Mouse (Mus musculus) stomach, postnatal 0 days (tissue): Measurements from ENCODE around the gene Slc25a17.

Experiments
- CTCF ChIP-seq: IDR thresholded peaks from 2 replicates; pipeline ENCODE4 v1.5.1; 2016; ENCODE audit warnings: antibody characterized with exemption, low read depth, mild to moderate bottlenecking, moderate library complexity
- EP300 ChIP-seq: optimal IDR thresholded peaks from 2 replicates; pipeline ENCODE3; 2016; ENCODE audit warnings: antibody characterized with exemption

DNA sequence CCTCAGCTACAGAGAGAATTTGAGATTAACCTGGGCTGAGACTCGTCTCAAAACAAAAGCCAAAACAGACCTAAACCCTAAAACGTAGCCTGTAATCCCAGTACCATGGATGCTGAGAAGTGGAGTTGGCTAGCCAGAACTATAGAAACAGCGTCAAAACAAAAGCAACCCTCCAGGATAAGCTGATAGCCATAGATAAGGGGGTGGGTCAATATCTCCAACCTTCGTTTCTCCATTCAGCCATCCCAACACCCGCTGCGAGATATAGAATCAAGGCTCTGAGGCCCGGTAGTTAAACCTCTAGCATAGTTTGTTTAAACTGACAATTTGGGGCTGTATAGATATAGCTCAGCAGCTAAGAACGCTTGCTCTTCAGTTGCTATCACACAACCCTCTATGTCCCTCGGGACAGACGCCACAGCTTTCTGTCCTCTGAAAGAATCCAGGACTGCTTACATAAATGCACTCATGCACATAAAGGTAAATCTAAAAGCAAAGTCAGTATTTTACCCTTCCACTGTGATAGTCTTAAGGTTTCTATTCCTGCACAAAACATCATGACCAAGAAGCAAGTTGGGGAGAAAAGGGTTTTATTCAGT is 904 bp upstream of the Slc25a17 start:
- no peak for TF ChIP-seq CTCF
- no peak for TF ChIP-seq EP300
